Mouse (Mus musculus): ENCODE measurements around the gene Phox2a.
A peak's percentile ranks its signal among the peaks of the same experiment; 100 is the strongest.

Gene Phox2a

GRCm38 (mm10) chr7:101837606-101838471, 19.7 kb downstream of the Phox2a start, which contains the start of gene Inppl1:
Gene Inppl1, minus strand, starts transcription at chr7:101838229.
- ATAC-seq (ENCODE audit: low TSS enrichment) = peak; percentile 85

GRCm38 (mm10) chr7:101844186-101844585, 26.1 kb downstream of the Phox2a start:
- ATAC-seq (ENCODE audit: low TSS enrichment) = no peak

- ATAC-seq (ENCODE audit: low TSS enrichment) = no peak
These were observed 29.8 kb downstream of the Phox2a start for GRCm38 (mm10) chr7:101847934-101848333.

- no peak for ATAC-seq (ENCODE audit: low TSS enrichment)
These were observed 33.6 kb downstream of the Phox2a start for GRCm38 (mm10) chr7:101851689-101852088.

GRCm38 (mm10) chr7:101852846-101853245, 34.7 kb downstream of the Phox2a start:
- ATAC-seq (ENCODE audit: low TSS enrichment) = no peak

- ATAC-seq (ENCODE audit: low TSS enrichment) = no peak
These were observed 35.7 kb downstream of the Phox2a start for GRCm38 (mm10) chr7:101853816-101854215.

- ATAC-seq (ENCODE audit: low TSS enrichment) = no peak
These were observed 39.0 kb downstream of the Phox2a start, which contains the start of gene Folr2 for GRCm38 (mm10) chr7:101857094-101857493. Gene Folr2, minus strand, starts transcription at chr7:101857194.

GRCm38 (mm10) chr7:101858362-101858761, 40.2 kb downstream of the Phox2a start:
- ATAC-seq (ENCODE audit: low TSS enrichment) = no peak

- no peak for ATAC-seq (ENCODE audit: low TSS enrichment)
These were observed 42.9 kb downstream of the Phox2a start for GRCm38 (mm10) chr7:101860978-101861377.

GRCm38 (mm10) chr7:101862291-101862690, 44.2 kb downstream of the Phox2a start:
- ATAC-seq (ENCODE audit: low TSS enrichment) = no peak

- ATAC-seq (ENCODE audit: low TSS enrichment) = no peak
These were observed 45.3 kb downstream of the Phox2a start, which contains the start of gene Anapc15 for GRCm38 (mm10) chr7:101863415-101863814. Gene Anapc15, plus strand, starts transcription at chr7:101863715.

- ATAC-seq (ENCODE audit: low TSS enrichment) = no peak
These were observed 48.6 kb downstream of the Phox2a start for GRCm38 (mm10) chr7:101866491-101867265.

GRCm38 (mm10) chr7:101867482-101867881, 49.4 kb downstream of the Phox2a start:
- no peak for ATAC-seq (ENCODE audit: low TSS enrichment)

- ATAC-seq (ENCODE audit: low TSS enrichment) = no peak
These were observed 50.4 kb downstream of the Phox2a start for GRCm38 (mm10) chr7:101868241-101869162.

GRCm38 (mm10) chr7:101869163-101869500, 51.0 kb downstream of the Phox2a start:
- ATAC-seq (ENCODE audit: low TSS enrichment) = no peak

- ATAC-seq (ENCODE audit: low TSS enrichment) = no peak
These were observed 52.5 kb downstream of the Phox2a start, which contains the start of gene Folr1 for GRCm38 (mm10) chr7:101870629-101871028. Gene Folr1, minus strand, starts transcription at chr7:101870788.

GRCm38 (mm10) chr7:101871296-101871695, 53.2 kb downstream of the Phox2a start:
- no peak for ATAC-seq (ENCODE audit: low TSS enrichment)

Data from frontal cortex, adult (tissue).